Mouse (Mus musculus) liver, embryonic 16.5 days (tissue): Measurements from ENCODE around the gene Maz. TPM values are rescaled to one million over a fixed set of nuclear protein-coding genes. Genes with fewer than 3 reads are reported as not detected.
A peak's percentile ranks its signal among the peaks of the same experiment; 100 is the strongest.

ENCODE experiments used
- ATAC-seq: fragments of 200-750 bp; cut with Nextera tagmentation; 2 replicates; pipeline ENCODE4 v1.8.0; 2017; ENCODE audit warnings: low read depth, mild to moderate bottlenecking, moderate number of reproducible peaks, moderate library complexity
- H3K27ac ChIP-seq: fragments of 300-500 bp; sonication (generic); 2 replicates; pipeline ENCODE4 v1.5.1; 2014; ENCODE audit warnings: mild to moderate bottlenecking, low read length
- H3K27me3 ChIP-seq: fragments of 300-500 bp; sonication (generic); 2 replicates; pipeline ENCODE4 v1.6.1; 2014; ENCODE audit warnings: low read depth, low read length, mixed read lengths; ENCODE audit not compliant: control insufficient read depth, insufficient read depth
- H3K36me3 ChIP-seq: fragments of 300-500 bp; sonication (generic); 2 replicates; pipeline ENCODE4 v1.6.1; 2014; ENCODE audit warnings: mild to moderate bottlenecking; ENCODE audit not compliant: control insufficient read depth, insufficient read depth
- H3K4me1 ChIP-seq: fragments of 300-500 bp; sonication (generic); 2 replicates; pipeline ENCODE4 v1.6.1; 2014; ENCODE audit warnings: low read depth, low read length, mixed read lengths; ENCODE audit not compliant: control insufficient read depth
- H3K4me2 ChIP-seq: fragments of 300-500 bp; sonication (generic); 2 replicates; pipeline ENCODE4 v1.6.1; 2014; ENCODE audit warnings: low read depth, low read length, mixed read lengths
- H3K4me3 ChIP-seq: fragments of 300-500 bp; sonication (generic); 2 replicates; pipeline ENCODE4 v1.5.1; 2014; ENCODE audit warnings: low read depth, mild to moderate bottlenecking, low read length
- H3K9ac ChIP-seq: fragments of 300-500 bp; sonication (generic); 2 replicates; pipeline ENCODE4 v1.6.1; 2014; ENCODE audit warnings: low read depth, low read length
- H3K9me3 ChIP-seq: fragments of 300-500 bp; sonication (generic); replicated peaks from 2 replicates; pipeline ENCODE4 v1.6.1; 2016; ENCODE audit warnings: low read length; ENCODE audit not compliant: control insufficient read depth
- WGBS: fragments of 180-500 bp; shearing (Covaris S2); extraction: QIAGEN DNeasy Blood & Tissue Kit; methylation state at CpG from one replicate; pipeline ENCODE4 v1.1.7; 2014; ENCODE audit not compliant: insufficient replicate concordance; 5-methylcytosine and 5-hydroxymethylcytosine counted together
- polyA plus RNA-seq: library from polyadenylated mRNA; unstranded; fragments of >200 nt; fragmentation: Nextera tagmentation; extraction: Ambion mirVana; gene quantifications from 2 replicates; pipeline ENCODE4 v1.2.1, GENCODE M21; 2015

Gene Maz
- polyA plus RNA-seq, 1 experiment from 2014 or later = 20.9 TPM

DNA sequence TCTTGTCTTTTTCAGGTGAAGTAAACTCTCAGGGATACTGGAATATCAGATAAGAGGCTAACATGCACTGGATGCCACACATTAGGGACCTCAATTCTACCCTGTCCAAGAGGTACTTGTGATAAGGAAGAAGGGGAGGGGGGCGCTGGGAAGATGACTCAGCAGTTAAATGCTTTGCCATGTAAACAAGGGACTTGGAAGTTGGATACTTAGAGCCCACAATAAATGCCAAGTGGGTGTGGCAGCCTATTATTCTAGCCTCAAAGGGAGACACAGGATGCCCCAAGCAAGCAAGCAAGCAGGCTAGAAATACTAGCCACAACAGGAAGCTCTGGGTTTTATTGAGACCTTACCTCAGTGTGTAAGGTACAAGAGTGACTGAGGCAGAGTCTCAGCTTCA, 4.4 kb upstream of the Maz start:
- Histone ChIP-seq H3K4me1 (peaks cover 23% of the 10 kb centered on the region), H3K4me3 (no peak overlapping the region), H3K36me3 (peaks cover 83% of the 10 kb centered on the region), H3K9ac (no peak overlapping the region), H3K9me3 (no peaks in the 10 kb centered on the region), H3K4me2 (no peak overlapping the region), H3K27ac (no peak overlapping the region), H3K27me3 (no peaks in the 10 kb centered on the region)
- no peak for ATAC-seq
- WGBS = 57% methylated on average over 1 of the region's 1 CpGs

DNA sequence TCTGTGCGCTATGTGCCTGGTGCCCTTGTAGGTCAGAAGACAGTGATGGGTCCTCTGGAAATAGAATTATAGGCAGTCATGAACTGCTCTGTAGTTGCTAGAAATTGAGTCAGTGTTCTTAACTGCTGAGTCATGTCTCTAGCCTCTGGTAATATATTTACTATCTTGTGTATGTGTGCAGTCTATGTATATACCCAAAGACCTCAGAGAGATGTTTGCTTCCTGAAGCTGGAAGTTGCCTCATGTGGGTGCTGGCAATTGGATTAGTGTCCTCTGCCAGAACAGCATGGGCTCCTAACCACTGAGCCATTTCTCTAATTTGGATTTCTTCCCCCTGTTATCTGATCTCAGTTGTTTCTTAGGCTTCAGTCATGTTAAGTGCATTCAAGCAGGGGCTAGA, 3.3 kb upstream of the Maz start:
- peaks cover 26% of the 10 kb centered on the region for H3K4me1 ChIP-seq
- H3K27me3 ChIP-seq = no peaks in the 10 kb centered on the region
- WGBS = 97% methylated on average over 1 of the region's 1 CpGs

DNA sequence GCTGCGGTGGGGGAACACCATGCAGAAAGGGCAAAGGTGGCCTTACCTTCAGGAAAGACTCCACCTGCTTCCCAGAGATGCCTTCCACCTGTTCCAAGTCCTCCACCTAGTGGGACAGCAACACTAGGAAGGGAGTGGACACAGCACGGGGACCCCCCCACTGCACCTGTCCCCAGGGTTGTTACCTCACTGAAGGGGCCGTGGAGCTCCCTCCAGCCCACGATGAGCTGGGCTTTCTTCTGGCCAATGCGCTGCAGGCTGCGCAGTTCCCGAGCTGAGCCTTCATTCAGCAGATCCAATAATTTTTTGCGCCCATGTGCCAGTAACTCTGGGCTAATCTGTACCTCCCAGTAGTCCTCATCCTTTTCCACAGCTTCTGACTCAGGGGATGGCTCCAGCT, 1.0 kb upstream of the Maz start:
- peaks cover 60% of the 10 kb centered on the region for H3K36me3 ChIP-seq
- H3K27ac ChIP-seq = peak overlapping the region; percentile 97
- peaks cover 49% of the 10 kb centered on the region for H3K4me1 ChIP-seq
- peak overlapping the region; percentile 92 for H3K4me3 ChIP-seq
- no peaks in the 10 kb centered on the region for H3K9me3 ChIP-seq
- no peaks in the 10 kb centered on the region for H3K27me3 ChIP-seq
- ATAC-seq = no peak
- H3K9ac ChIP-seq = peak overlapping the region; percentile 98
- WGBS = 63% methylated on average over 8 of the region's 8 CpGs
- H3K4me2 ChIP-seq = peak overlapping the region; percentile 97

More for the DNA sequence above, 3.3 kb upstream of the Maz start:
- no peaks in the 10 kb centered on the region for H3K9me3 ChIP-seq
- H3K4me2 ChIP-seq = no peak overlapping the region
- peak overlapping the region; percentile 27 for H3K27ac ChIP-seq
- H3K9ac ChIP-seq = no peak overlapping the region
- H3K36me3 ChIP-seq = peaks cover 75% of the 10 kb centered on the region
- ATAC-seq = no peak
- H3K4me3 ChIP-seq = no peak overlapping the region

- Histone ChIP-seq H3K27me3 (no peaks in the 10 kb centered on the region), H3K36me3 (peaks cover 58% of the 10 kb centered on the region), H3K4me3 (peak overlapping the region; percentile 92), H3K4me1 (peaks cover 61% of the 10 kb centered on the region), H3K9ac (peak overlapping the region; percentile 98), H3K27ac (peak overlapping the region; percentile 97), H3K4me2 (peak overlapping the region; percentile 97), H3K9me3 (no peaks in the 10 kb centered on the region)
- 0% methylated on average over 6 of the region's 48 CpGs for WGBS
- peak; percentile 48 for ATAC-seq
These were observed 237 bp downstream of the Maz start for GRCm38 (mm10) chr7:127026616-127026983.

- Histone ChIP-seq H3K9ac (peak overlapping the region; percentile 98), H3K4me2 (peak overlapping the region; percentile 97), H3K4me1 (peaks cover 61% of the 10 kb centered on the region), H3K27ac (peak overlapping the region; percentile 97), H3K36me3 (peaks cover 54% of the 10 kb centered on the region), H3K27me3 (no peaks in the 10 kb centered on the region), H3K9me3 (no peaks in the 10 kb centered on the region), H3K4me3 (peak overlapping the region; percentile 92)
- WGBS = 0% methylated on average over 30 of the region's 48 CpGs
- peak; percentile 26 for ATAC-seq
These were observed 656 bp downstream of the Maz start for GRCm38 (mm10) chr7:127026161-127026600.

DNA sequence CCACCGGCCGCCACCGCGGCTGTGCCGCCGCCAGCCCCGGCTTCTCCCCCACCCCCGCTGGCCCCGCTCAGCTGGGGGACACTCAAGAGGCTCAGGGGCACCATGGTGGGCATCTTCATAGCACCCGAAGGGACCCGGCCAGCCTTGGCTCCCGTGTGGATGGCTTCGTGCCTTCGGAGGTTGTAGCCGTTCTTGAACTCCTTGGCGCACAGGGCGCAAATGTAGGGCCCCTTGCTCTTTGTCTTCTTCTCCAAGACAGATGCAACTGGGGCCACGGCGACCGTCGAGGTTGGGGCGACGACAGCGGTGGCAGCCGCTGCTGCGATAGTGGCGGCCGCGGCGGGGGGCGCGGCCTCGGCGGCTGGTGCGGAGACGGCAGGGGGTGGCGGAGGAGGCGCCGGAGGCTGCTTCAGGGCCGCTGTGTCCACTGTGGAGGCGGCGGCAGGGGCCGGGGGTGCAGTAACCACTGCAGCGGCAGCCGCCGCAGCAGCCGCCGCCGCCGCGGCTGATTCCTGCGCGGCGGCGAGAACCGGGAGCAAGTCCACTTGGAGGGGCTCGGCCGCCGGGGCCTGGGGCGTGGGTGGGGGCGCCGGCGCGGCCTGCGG, 1.2 kb downstream of the Maz start:
- Histone ChIP-seq H3K4me1 (peaks cover 58% of the 10 kb centered on the region), H3K36me3 (peaks cover 49% of the 10 kb centered on the region), H3K9me3 (no peaks in the 10 kb centered on the region), H3K4me3 (peak overlapping the region; percentile 92), H3K9ac (peak overlapping the region; percentile 98), H3K27ac (peak overlapping the region; percentile 97), H3K27me3 (no peaks in the 10 kb centered on the region), H3K4me2 (peak overlapping the region; percentile 97)
- WGBS = 0% methylated on average over 49 of the region's 65 CpGs
- ATAC-seq = no peak

DNA sequence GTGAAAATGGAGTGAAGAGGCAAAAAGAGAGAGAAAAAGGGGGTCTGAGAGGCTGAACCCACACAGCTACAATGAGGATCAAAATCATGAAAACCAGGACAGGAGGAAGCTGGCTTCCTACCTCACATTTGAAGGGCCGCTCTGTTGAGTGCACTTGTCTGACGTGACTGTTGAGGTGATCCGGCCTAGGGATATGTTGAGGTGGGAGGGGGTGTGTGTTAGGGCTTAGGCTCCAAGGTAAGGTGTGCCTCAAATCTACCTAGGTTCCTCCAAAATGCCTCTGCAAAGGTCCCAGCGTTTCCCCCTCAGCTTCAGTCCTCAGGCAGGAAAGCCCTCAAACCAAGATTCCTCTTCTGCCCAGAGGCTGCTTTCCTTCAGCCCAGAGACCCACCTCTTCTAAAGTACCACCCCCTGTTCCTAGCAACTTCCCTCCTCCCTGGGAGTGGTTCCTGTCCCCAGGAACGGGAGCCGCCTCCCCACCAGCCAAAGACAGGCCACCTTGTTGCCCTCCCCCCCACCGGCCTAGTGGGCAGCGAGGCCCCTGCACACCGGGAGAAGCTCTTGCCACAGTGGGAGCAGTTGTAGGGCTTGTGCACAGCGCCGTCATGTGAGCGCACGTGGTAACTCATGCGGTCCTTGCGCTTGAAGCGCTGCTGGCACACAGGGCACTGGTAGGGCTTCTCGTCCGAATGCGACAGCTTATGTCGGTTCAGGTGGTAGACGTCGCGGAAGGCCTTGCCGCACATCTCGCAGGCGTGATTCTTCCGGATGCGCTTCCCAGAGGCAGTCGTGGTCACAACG, 1.9 kb downstream of the Maz start:
- Histone ChIP-seq H3K4me2 (peak overlapping the region; percentile 97), H3K36me3 (peaks cover 42% of the 10 kb centered on the region), H3K27ac (peak overlapping the region; percentile 97), H3K9ac (peak overlapping the region; percentile 98), H3K4me1 (peaks cover 56% of the 10 kb centered on the region), H3K9me3 (no peaks in the 10 kb centered on the region), H3K27me3 (no peaks in the 10 kb centered on the region), H3K4me3 (peak overlapping the region; percentile 92)
- under 1% methylated on average over 30 of the region's 30 CpGs for WGBS
- peak; percentile 20 for ATAC-seq

GRCm38 (mm10) chr7:127023896-127024690, 2.7 kb downstream of the Maz start:
- H3K9me3 ChIP-seq = no peaks in the 10 kb centered on the region

More at GRCm38 (mm10) chr7:127023896-127024690, 2.7 kb downstream of the Maz start:
- Histone ChIP-seq H3K27ac (peak overlapping the region; percentile 97), H3K4me2 (peak overlapping the region; percentile 97), H3K36me3 (peaks cover 33% of the 10 kb centered on the region), H3K27me3 (no peaks in the 10 kb centered on the region), H3K4me1 (peaks cover 56% of the 10 kb centered on the region), H3K9ac (peak overlapping the region; percentile 98), H3K4me3 (peak overlapping the region; percentile 92)
- ATAC-seq = no peak
- 13% methylated on average over 19 of the region's 19 CpGs for WGBS
